Mouse (Mus musculus) G1E (cell line): Measurements from ENCODE around the gene Phf11a. TPM values are rescaled to one million over a fixed set of nuclear protein-coding genes. Genes with fewer than 3 reads are reported as not detected.
"Not testable (repeated sequence)": the region's sequence is repeated elsewhere in the genome, so short reads cannot be mapped to it uniquely, and the experiment has no call there.

Experiments
- ATAC-seq: 2 replicates; pipeline ENCODE4 v1.8.0; 2016; ENCODE audit warnings: mild to moderate bottlenecking; ENCODE audit not compliant: insufficient number of reproducible peaks, poor library complexity, low FRiP score, severe bottlenecking; ENCODE audit errors: extremely low read depth
- DNase-seq: peaks from one replicate; pipeline ENCODE4 v3.0.0; 2012; ENCODE audit warnings: low spot score
- H3K27me3 ChIP-seq: 2 replicates; pipeline ENCODE4 v1.6.1; 2012; ENCODE audit warnings: mild to moderate bottlenecking, low read length, inconsistent platforms; ENCODE audit not compliant: insufficient read depth
- H3K36me3 ChIP-seq: replicated peaks from 2 replicates; pipeline ENCODE3; 2012; ENCODE audit warnings: mild to moderate bottlenecking, inconsistent platforms
- H3K4me1 ChIP-seq: 2 replicates; pipeline ENCODE4 v1.6.1; 2012; ENCODE audit warnings: low read depth, low read length, inconsistent platforms, mixed read lengths; ENCODE audit not compliant: insufficient read depth
- H3K4me3 ChIP-seq: 2 replicates; pipeline ENCODE4 v1.5.1; 2012; ENCODE audit warnings: low read depth, mild to moderate bottlenecking, inconsistent platforms, low read length, moderate library complexity, mixed read lengths
- H3K9me3 ChIP-seq: replicated peaks from 2 replicates; pipeline ENCODE4 v1.6.1; 2012; ENCODE audit warnings: inconsistent platforms
- CTCF ChIP-seq: IDR thresholded peaks from 2 replicates; pipeline ENCODE4 v1.5.1; 2012; ENCODE audit warnings: low read depth, low read length, inconsistent platforms, mixed read lengths
- GATA1 ChIP-seq: IDR thresholded peaks from 2 replicates; pipeline ENCODE4 v1.6.1; 2012; ENCODE audit warnings: borderline replicate concordance, low read length, inconsistent platforms, mixed read lengths
- GATA2 ChIP-seq: IDR thresholded peaks from 2 replicates; pipeline ENCODE4 v1.6.1; 2012; ENCODE audit warnings: low read depth, low read length, inconsistent platforms, borderline replicate concordance
- POLR2AphosphoS5 ChIP-seq: IDR thresholded peaks from 2 replicates; pipeline ENCODE4 v1.6.1; 2012; ENCODE audit warnings: low read depth, low read length, inconsistent platforms; ENCODE audit not compliant: insufficient replicate concordance
- TAL1 ChIP-seq: conservative IDR thresholded peaks from 2 replicates; pipeline ENCODE4 v1.6.1; 2012; ENCODE audit warnings: low read depth, low read length, inconsistent platforms, mixed read lengths
- polyA plus RNA-seq: library from polyadenylated mRNA; stranded (reverse); fragments of >175 nt; gene quantifications from 2 replicates; pipeline ENCODE4 v1.2.3, GENCODE M21; 2012
- total RNA-seq, 2 experiments: library from RNA; stranded (forward) in 1 of 2; stranded (reverse) in 1 of 2; fragments of 200-1000 nt in 1 of 2; fragments of >200 nt in 1 of 2; fragmentation: Nextera tagmentation in 1 of 2; gene quantifications; 2 replicates each; pipeline ENCODE4 v1.2.3; 2014 to 2017

Phf11a gene
- total RNA-seq (2014; fragmentation: Nextera tagmentation) (not detected in 2 replicates), total RNA-seq (2017) (not detected in 2 replicates), polyA plus RNA-seq (not detected in 2 replicates)

- not testable (repeated sequence) for DNase-seq, H3K4me3 ChIP-seq
These were observed at the start of gene Phf11a for GRCm38 (mm10) chr14:59297391-59297790. Gene Phf11a (minus strand): TSS chr14:59297522.

GRCm38 (mm10) chr14:59341189-59341588 is 43.9 kb upstream of the Phf11a start, which contains the start of gene Phf11b:
Gene Phf11b (minus strand): TSS chr14:59341351.
- H3K9me3 ChIP-seq, DNase-seq, H3K36me3 ChIP-seq, H3K4me1 ChIP-seq, H3K4me3 ChIP-seq, ATAC-seq, H3K27me3 ChIP-seq: not testable (repeated sequence)

More at GRCm38 (mm10) chr14:59297391-59297790, at the start of gene Phf11a:
- not testable (repeated sequence) for ATAC-seq, H3K36me3 ChIP-seq, H3K27me3 ChIP-seq, H3K9me3 ChIP-seq, H3K4me1 ChIP-seq

DNA sequence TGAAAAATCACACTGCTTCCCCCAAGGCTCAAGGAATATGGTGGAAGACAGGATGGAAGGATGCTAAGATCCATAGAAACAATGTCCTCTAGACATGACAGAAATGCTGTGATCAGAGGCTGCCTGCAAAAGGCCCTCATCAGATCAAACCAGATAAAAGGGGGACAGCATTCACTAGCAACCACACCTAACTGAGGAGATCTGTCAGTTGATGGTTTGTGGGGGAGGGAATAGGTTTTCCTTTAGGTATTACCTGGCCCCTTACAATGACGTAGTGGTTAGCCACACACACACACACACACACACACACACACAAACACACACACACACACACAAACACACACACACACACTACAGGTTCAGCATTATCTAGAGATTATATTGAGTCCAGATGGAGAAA is 42.2 kb upstream of the Phf11a start:
- TF ChIP-seq GATA2: no peak
- no peak for TF ChIP-seq CTCF
- TF ChIP-seq GATA1: no peak
- no peak for TF ChIP-seq POLR2AphosphoS5
- no peak for TF ChIP-seq TAL1
- Histone ChIP-seq H3K27me3 (no peaks in the 10 kb centered on the region), H3K36me3 (no peaks in the 10 kb centered on the region), H3K4me3 (no peak overlapping the region), H3K9me3 (no peaks in the 10 kb centered on the region), H3K4me1 (no peaks in the 10 kb centered on the region)
- DNase-seq (no peak), ATAC-seq (no peak)

DNA sequence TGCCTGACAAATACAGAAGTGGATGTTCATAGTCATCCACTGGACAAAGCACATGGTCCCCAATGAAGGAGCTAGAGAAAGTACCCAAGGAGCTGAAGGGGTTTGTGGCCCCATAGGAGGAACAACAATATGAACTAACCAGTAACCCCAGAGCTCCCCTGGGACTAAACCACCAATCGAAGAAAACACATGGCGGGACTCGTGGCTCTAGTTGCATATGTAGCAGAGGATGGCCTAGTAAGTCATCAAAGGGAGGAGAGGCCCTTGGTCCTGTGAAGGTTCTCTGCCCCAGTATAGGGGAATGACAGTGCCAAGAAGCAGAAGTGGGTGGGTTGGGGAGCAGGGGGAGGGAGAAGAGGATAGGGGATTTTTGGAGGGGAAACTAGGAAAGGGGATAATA is 38.7 kb upstream of the Phf11a start:
- not testable (repeated sequence) for ATAC-seq, DNase-seq, H3K9me3 ChIP-seq, H3K36me3 ChIP-seq, H3K4me3 ChIP-seq, H3K4me1 ChIP-seq, H3K27me3 ChIP-seq

GRCm38 (mm10) chr14:59330499-59330898 is 33.2 kb upstream of the Phf11a start:
- not testable (repeated sequence) for H3K4me1 ChIP-seq, H3K27me3 ChIP-seq, H3K4me3 ChIP-seq, ATAC-seq, DNase-seq, H3K9me3 ChIP-seq, H3K36me3 ChIP-seq

GRCm38 (mm10) chr14:59319970-59320369 is 22.6 kb upstream of the Phf11a start:
- not testable (repeated sequence) for H3K4me1 ChIP-seq, ATAC-seq, DNase-seq, H3K27me3 ChIP-seq, H3K4me3 ChIP-seq, H3K36me3 ChIP-seq, H3K9me3 ChIP-seq

GRCm38 (mm10) chr14:59319036-59319435 is 21.7 kb upstream of the Phf11a start:
- H3K27me3 ChIP-seq, DNase-seq, H3K4me1 ChIP-seq, H3K36me3 ChIP-seq, H3K9me3 ChIP-seq, H3K4me3 ChIP-seq, ATAC-seq: not testable (repeated sequence)

GRCm38 (mm10) chr14:59291769-59292168 is 5.6 kb downstream of the Phf11a start:
- H3K4me1 ChIP-seq, ATAC-seq, H3K9me3 ChIP-seq, H3K36me3 ChIP-seq, H3K27me3 ChIP-seq, DNase-seq, H3K4me3 ChIP-seq: not testable (repeated sequence)

DNA sequence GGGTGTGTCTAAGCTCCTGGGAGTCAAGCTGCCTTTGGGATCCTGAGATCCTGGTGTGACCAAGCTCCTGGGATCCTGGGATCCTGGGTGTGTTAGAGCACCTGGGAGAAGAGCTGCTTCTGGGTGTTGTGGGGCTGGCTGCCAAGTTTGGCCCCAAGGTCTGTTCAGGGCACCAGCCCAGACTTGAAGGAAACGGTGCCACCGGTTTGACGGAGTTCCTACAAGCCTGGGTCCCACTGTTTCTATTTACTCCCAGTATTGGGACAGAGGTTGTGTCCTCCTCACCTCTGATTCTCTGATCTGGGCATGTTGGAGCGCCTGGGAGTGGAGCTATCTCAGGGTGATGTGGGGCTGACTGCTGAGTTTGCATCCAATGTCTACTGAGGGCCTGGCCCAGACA is 22.4 kb downstream of the Phf11a start:
- H3K4me3 ChIP-seq, H3K4me1 ChIP-seq, H3K36me3 ChIP-seq, H3K9me3 ChIP-seq, H3K27me3 ChIP-seq, DNase-seq, ATAC-seq: not testable (repeated sequence)
